Mouse (Mus musculus): Measurements from ENCODE around the gene Hnrnpa3. TPM values are rescaled to one million over a fixed set of nuclear protein-coding genes. Genes with fewer than 3 reads are reported as not detected.

Hnrnpa3 gene
- polyA plus RNA-seq, 1 experiment from 2014 or later, result 235 TPM

Small RNAs within 50 kb of the gene (microRNA-seq; reads per million reads assigned to microRNA genes)
- not detected for gene Gm24574

Other genes with a start within 250 kb of the Hnrnpa3 start
- 12.9 and 13.6 TPM in 2 replicates for gene Nfe2l2, start 45.4 kb downstream of the Hnrnpa3 start, polyA plus RNA-seq (2015; fragmentation: Nextera tagmentation; extraction: Ambion mirVana)
- 32.8 and 32.9 TPM in 2 replicates for gene Agps, start 172.9 kb downstream of the Hnrnpa3 start, polyA plus RNA-seq (2015; fragmentation: Nextera tagmentation; extraction: Ambion mirVana)